Mouse (Mus musculus) adrenal gland, adult 18-20 months (tissue): ENCODE measurements at regions not wholly inside any gene's neighbourhood (a gene's known extent, or its start where the extent isn't known, plus 50 kb on each side); places are given as distances from the start of the nearest gene placed in this dataset.

Experiments
- DNase-seq, 2 experiments: peaks; one replicate each; pipeline ENCODE4 v3.0.0; 2021 to 2022; ENCODE audit warnings: low spot score in 2 of 2

GRCm38 (mm10) chr4:45590836-45591235 lies 58.6 kb upstream of the Shb start:
- DNase-seq, result no peak

DNA sequence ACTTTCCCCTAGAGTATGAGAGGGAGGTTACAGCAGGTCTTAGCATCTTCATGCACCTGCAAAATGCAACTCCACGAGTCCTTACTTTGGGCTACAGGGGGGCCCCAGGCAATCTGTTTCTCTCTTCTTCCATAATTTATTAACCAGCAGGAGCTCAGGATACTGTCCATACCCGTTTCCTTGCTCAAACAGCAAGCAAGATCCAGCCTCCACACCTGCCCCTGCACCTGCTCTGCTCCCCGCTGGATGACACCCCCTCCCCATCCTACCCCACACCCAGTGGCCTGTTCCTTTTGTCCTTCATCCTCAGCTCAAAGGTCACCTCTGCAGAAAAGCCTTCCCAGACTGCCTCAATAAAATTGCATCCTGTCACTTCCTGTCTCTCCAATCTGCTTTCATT lies 56.1 kb upstream of the Shb start:
- no peak for DNase-seq

- no peak for DNase-seq
These were observed 54.9 kb upstream of the Shb start for GRCm38 (mm10) chr4:45587202-45587601.

- DNase-seq, result no peak
These were observed 54.0 kb upstream of the Shb start for GRCm38 (mm10) chr4:45586310-45586709.

DNA sequence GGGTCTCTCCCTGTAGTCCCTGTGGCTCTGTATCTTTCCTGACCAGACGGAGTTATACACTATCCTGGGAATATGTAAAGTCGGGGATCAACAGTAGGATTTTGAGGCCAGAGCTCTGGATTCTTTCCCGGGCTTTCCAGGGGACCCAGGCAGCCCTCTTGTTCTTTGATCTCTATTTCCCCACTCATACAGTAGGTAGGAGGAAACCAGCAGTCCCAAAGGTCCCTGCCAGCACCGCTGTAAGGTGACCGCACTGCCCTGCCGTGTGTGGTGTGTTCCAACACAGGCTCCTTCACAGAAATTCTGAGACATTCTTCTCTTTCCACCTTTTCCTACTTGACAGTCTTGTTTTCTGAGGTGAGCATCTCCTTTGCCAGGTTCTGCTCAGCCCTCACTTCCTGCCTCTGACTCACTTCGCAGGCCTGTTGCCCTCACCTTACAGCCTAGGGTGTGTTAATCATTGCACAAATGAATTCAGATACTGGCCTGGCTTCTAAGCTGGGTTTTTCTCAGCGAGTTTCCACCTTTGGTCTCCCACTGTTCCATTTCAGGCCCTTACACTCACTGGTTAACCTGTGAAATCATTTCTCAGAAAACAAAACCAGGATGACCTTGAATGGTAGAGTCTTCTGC lies 53.0 kb upstream of the Shb start:
- no peak for DNase-seq

DNA sequence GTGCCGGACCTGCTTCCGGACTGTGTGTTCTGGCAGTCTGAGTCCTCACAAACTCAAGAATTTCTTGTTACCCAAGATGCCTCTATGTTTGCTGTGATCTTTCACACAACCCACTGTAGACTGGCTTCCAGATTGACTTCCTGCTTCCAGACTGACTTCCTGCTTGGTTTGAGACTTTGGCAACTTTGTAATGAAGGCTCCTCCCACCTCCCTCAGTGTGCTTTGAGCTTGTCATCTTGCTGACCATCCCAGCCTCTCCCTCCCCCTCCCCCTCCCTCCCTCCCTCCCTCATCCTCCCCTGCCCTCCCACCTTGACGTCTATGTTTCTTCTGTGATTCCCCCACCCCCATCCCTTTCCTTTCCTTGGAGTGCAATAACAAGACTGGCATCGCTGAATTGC lies 51.7 kb upstream of the Shb start:
- no peak for DNase-seq

GRCm38 (mm10) chr4:45582496-45582895 lies 50.2 kb upstream of the Shb start:
- DNase-seq, result no peak
